Mouse (Mus musculus) neutrophil, adult 83 days (primary cell): ENCODE data around the gene Sobp. TPM values are rescaled to one million over a fixed set of nuclear protein-coding genes. Genes with fewer than 3 reads are reported as not detected.

ENCODE experiments used
- total RNA-seq, 2 experiments: library from RNA; stranded (reverse); gene quantifications; one replicate each; pipeline ENCODE4 v1.2.4; 2023

Gene Sobp
- not detected for total RNA-seq

DNA sequence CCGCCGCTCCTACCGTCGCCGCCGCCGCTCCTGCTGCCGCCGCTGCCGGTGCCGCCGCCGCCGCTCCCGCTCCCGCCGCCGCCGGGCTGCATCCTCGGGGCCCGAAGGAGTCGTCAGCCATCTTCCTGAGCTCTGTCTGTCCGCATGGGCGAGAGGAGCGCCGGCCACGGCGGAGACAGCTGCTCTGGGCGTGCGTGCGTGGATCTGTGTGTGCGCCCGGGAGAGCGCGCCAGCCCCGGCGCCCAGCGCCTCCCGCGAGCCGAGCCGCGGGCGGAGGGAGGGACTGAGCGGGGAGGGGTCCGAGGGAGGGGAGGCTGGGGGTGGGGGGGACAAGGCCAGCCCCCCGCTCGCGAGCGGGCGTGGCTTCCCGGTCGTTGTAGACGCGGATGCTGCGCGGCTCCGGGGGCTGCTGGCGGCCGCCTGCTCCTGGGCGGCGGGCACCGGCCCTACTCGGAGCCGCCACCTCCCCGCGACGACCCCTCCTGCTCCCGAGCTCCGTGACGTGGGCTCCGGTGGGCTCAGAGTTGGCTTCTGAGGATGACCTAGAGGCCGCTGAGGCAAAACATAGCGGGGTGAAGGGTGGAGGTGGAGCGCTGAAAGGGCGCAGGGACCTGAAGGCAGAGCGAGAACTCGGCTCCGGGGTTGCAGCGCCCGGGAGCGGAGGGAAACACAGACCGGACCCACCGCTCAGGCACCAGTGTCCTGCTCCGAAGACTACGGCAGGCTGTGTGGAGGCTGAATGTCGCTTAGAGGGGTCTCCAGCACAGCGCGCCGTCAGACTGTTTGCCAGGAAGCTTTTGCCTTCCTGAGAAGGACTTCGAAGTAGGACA, at the start of gene Sobp, which contains the start of gene 9030612E09Rik:
TSS of gene Sobp (minus strand) at position 205 of the 830 bp plus-strand sequence.
TSS of gene 9030612E09Rik (plus strand) at position 379 of the 830 bp plus-strand sequence.

GRCm38 (mm10) chr10:43220910-43221625, 46.7 kb upstream of the Sobp start, which contains the start of gene Pdss2:
Gene Pdss2 (plus strand): TSS chr10:43221486.

Other genes with a start within 250 kb of the Sobp start
- gene 9030612E09Rik, start 174 bp upstream of the Sobp start, total RNA-seq: not detected
- gene Pdss2, start 47.0 kb upstream of the Sobp start, total RNA-seq: 1 to 10 TPM; 7.0 to 7.4 TPM